Mouse (Mus musculus): ENCODE measurements around the gene AY761184.
"Not testable (repeated sequence)": the region's sequence is repeated elsewhere in the genome, so short reads cannot be mapped to it uniquely, and the experiment has no call there.

The AY761184 gene

DNA sequence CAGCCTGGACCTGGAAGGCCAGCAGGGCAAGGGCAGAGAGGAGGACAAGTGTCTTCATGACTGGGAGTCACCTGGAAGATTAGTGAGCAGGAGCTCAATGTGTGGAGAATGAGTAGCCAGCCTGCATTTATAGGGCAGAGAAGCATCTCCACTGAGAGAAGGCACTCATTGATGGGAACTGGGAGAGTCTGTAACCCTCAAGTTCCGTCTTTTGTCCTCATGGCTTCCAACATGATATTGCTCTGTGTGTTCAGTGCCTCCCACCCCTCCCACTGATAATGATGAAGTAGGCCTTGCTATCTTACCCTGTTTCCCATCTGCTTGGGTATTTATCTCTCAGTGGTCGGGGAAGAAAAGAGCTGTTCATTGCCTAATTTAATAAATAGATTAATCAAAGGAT, at the start of gene AY761184:
TSS of gene AY761184 (minus strand) at position 101 of the 400 bp plus-strand sequence.
- DNase-seq (ENCODE audit: low spot score), result not testable (repeated sequence)

DNA sequence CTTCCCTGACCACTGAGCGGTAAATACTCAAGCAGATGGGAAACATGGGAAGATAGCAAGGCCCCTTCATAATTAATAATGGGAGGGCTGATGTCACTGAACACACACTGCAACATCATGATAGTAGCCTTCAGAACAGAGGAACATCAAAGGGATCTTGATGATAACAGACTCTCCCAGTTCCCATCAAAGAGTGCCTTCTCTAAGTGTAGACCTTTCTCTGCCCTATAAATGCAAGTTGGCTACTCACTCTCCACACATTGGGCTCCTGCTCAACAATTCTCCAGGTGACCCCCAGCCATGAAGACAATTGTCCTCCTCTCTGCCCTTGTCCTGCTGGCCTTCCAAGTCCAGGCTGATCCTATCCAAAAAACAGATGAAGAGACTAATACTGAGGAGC, 37.9 kb downstream of the AY761184 start, which contains the start of gene Defa34:
TSS of gene Defa34 (plus strand) at position 301 of the 400 bp plus-strand sequence.
- DNase-seq (ENCODE audit: low spot score), result not testable (repeated sequence)

DNA sequence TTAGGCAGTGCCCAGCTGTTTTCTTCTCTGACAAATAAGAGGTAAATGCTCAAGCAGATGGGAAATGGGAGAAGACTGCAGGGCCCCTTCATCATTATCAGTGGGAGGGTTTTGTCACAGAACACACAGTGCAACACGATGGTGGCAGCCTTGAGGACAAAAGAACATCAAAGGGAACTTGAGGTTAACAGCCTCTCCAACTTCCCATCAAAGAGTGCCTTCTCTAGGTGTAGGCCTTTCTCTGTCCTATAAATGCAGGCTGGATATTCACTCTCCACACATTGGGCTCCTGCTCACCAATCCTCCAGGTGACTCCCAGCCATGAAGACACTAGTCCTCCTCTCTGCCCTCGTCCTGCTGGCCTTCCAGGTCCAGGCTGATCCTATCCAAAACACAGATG, 48.0 kb downstream of the AY761184 start, which contains the start of gene Defa17:
TSS of gene Defa17 (plus strand) at position 301 of the 400 bp plus-strand sequence.
- DNase-seq (ENCODE audit: low spot score), result not testable (repeated sequence)

Measured in retina, embryonic 14.5 days (tissue).